Mouse (Mus musculus): ENCODE results near the gene N4bp2.

Gene N4bp2

DNA sequence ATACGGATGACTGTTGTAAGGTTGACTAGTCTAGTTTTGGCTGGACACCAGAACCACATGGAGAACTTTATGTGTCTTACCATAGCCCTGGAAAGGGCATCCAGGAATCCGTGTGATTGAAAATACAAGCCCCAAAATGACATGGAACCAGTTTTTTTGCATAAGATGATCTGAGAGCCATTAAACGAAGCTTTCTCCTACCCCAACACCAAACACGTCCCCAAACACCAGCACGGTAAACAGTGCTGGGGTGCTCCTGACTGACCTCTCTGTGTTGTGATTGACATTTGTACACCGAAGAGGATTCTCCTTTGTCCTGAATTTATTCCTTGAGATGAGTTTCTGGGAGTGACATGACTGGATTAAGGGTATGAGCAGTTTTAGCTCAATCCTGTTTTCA lies 103.3 kb downstream of the N4bp2 start:
- DNase-seq: no peak

DNA sequence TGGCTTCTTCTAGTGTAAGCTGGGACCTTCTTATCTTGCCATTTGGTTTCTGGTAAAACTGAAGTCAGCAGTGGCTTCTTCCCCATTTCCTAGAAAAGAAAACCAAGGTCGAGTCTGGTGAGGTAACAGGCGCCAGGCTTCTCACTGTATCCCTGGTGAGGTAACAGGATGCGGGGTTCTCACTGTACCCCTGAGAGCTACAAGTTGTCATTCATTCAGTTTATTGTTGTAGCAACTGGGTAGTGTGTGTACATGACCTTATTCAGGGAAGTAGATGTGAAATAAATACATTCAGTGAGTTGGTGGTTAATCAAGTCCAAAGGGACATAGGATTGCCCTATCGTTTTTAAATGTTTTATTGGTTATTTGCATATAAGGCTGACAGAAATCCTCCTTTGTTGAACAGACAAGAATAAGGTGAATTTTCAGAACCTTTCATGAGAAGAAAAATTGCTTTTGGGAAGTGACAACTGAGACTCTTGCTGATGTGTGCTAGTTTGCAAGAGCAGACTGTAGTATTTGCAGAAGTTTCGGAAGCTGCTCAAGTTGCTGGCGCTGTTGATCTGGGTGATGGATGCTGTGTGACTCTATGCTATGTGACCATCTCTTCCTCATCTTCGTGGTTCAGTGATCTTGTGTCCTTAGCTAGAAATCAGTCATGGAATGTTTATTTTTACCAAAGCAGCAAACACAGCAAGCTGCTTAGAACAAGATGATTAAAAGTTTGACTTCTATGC lies 104.2 kb downstream of the N4bp2 start:
- no peak for DNase-seq

DNA sequence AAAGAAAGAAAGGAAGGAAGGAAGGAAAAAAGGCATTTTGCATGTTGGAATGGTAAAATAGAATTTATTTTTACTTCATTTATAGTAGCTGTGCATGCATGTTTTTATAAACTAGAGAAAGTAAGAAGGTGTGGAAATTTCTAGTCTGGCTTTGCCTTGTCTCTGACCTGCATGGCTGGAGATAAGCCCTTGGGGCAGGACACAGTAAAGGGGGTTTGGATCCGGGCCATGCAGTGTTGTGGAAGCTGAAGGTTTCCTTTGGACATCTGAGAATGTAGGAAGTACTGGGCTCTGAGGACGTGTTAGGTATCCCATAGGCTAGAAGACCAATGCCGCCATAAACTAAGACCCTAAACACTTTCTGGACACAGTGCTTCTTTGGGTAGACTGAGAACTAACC lies 105.1 kb downstream of the N4bp2 start:
- no peak for DNase-seq

DNA sequence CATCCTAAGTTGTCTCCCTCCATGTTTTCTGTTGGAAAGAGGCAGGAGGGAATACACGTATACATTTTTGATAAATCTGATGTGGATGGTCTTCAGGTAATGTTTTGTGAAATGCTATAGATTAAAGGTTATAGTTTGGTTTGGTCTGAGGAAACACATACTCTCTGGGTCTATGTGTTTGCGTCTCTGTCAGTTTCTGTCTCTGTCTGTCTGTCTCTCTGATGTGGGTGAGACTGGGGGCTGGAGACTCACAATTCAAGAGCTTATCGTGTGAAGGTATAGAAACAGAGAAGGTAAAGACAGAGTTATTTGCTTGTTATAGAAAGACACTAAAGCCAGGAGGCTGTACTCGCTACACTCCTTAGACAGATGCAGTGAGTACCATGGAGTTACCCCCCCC lies 106.3 kb downstream of the N4bp2 start:
- no peak for DNase-seq

DNA sequence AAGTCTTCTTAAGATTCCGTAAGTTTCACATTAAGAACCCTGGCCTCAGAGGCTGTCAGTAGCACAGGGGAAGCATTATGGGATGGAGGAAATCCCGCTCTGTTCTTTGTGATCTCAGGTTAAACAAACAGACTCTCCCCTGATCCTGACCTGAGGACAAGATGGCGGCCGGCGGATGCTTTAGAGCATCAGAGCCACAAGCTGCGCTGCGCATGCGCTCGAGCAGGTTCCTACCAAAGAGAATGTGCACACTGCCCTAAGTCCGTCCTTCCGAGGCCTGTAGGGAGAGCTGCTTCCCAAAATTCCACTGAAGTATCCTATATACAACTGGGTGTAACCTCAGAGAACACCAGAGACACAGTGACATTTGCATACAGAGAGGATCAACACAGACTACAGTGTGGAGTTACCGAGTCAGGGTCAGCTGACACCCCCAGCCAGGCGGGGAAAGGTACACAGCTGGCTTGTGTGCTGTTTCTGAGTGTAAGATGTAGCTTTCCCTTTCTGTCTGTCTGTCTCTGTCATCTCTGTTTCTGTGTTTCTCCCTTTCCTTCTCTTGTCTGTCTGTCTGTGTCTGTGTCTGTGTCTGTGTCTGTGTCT lies 108.1 kb downstream of the N4bp2 start:
- DNase-seq: no peak

DNA sequence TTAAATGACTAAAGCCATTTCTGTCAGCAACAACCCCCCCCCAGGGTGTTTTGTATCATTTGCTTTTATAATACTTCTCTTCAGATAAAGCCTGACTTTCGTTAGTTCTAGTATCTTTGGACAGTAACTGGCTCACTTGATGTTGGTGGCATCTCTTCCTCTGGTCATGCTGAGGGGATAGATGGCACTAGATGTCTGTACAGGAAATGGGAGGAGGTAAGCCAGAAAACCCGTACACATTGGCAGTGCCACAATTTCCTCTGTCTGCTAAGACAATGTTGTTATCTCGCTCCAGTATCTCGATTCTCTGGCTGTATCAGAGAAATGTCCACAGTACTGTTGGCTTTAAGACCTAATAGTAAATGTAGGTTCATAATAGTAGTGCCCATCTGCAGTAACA lies 109.9 kb downstream of the N4bp2 start:
- DNase-seq: no peak

DNA sequence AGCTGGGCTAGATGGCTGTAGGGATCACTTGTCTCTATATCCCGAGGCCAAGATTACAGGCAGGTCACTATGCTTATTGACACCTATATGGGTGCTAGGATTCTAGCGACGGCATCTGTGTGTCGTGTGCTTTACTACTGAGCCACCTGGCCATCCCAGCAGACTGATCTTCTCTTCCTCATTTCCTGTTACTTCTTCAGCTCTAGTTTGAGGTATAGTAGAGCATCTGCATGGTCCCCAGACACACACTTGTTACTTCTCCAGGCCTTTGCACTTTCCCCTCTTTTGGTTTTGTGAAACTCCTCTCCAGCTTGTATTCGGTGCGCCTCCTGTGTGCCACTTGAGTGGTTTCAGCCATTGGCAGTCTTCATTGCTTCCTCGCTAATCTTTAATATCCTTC lies 111.9 kb downstream of the N4bp2 start:
- DNase-seq: no peak

DNA sequence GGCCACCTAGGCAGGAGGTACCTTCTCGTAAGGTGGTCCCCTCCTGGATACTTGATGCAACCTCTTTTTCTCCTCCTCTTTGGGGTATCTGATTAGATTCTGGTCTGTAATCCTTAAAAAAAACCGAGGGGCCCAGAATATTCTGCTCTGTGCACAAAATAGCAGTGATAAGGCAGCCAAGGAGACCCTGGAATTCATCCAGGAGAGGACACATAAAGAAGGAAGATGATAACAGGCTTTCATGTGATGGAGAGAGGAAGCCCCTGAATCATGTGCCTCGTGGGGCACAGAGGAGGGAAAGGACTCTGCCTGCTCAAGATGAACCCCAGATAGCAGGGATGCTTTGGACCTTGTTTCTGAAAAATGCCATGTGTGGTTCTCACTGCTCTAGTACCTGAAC lies 115.0 kb downstream of the N4bp2 start:
- no peak for DNase-seq
